Mouse (Mus musculus): ENCODE results near the gene Igdcc3.
"Not testable (repeated sequence)": the region's sequence is repeated elsewhere in the genome, so short reads cannot be mapped to it uniquely, and the experiment has no call there.

The Igdcc3 gene

GRCm38 (mm10) chr9:65207041-65207815 is 66.2 kb downstream of the Igdcc3 start:
- DNase-seq (ENCODE audit: low spot score) = not testable (repeated sequence)

DNA sequence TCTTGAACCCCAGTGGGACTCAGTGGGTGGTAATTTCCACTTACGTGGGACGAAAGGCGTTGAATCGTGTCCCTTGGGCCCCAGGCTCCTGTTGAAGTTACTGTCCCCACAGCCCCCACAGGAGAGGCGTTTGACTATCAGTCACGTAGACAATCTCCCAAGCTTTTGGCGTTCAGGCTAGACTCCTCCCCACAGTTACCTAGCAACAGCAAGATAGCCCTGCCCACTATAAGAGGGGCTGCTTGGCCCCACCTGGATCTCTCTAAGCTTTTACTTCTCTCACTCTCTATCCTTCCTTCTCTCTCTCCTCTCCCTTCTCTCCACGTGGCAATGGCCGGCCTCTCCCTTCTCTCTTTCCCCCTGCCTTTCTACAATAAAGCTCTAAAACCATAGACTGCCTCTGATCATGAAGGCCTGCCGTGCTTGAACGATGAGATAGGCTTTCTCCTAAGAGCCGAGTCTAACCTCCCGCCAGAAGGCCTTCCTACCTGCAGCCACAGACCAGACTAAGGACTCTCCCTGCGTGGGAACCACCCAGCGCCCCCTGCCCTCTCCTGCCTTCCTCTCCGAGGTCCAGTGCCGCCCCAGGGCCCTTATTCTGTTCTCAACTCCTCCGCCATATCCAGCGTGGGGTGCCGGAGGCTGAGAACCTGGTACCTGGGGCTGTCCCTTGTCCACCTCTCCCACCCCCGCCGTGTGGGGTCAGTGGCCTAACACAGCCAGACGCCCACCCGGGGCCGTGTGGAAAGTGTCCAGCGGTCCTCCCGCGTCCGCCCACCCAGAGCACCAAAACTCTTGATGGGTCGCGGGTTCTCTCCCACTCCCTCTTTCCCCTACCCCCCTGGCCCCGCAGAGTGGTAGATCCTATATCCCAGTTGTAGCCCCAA is 67.5 kb downstream of the Igdcc3 start:
- no peak for DNase-seq (ENCODE audit: low spot score)

- DNase-seq (ENCODE audit: low spot score) = no peak
Measured at GRCm38 (mm10) chr9:65211598-65211997, 70.6 kb downstream of the Igdcc3 start.

DNA sequence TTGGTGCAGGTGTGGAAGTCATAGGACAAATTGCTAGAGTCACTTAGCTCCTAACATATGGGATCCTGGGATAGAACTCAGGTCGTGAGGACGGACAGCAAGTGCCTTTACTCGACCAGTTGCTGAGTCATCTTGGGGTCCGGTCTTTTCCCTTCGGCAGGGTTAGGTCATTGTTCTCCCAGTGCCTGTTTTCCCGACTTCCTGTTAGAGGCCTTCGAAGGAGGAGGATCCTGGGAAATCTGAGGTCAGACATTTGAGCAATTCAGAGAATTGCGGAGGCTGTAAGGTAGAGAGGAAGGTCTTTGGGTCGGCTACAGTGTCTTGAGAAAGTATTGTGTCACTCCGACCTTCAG is 73.4 kb downstream of the Igdcc3 start:
- DNase-seq (ENCODE audit: low spot score) = no peak

DNA sequence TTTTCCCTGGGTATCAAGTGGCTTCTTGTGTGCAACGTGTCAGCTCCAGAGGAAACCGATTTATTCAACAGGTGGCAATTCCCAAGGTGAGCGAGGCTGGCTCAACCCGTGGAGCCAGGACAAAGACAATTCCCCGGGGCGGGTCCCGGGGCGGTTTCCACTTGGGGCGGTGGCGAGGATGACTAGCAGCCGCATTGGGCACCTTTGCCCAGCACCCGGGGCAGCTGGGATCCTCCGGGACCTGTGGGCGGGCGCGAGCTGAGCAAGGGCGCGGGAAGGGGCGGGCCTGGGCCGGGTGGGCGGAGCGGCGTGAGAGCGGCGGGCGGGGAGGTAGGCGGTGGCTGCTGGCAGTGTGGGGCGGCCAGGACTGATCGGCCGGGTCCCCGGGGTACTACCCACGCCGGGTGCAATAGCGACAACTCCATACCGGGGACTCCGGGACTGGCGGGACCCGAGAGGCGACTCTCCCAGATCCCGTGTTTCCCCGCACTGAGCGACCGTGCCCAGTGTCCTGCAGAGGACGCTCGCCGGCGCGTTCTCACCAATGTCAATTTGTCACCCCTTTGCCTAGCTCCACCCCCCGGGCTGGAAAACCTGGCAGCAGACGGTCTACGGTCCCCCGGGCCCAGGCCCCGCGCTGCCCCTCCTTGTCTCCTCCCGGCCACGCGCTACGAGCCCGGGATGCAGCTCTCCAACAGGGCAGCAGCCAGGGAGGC is 73.9 kb downstream of the Igdcc3 start:
- peak; percentile 77 for DNase-seq (ENCODE audit: low spot score)

DNA sequence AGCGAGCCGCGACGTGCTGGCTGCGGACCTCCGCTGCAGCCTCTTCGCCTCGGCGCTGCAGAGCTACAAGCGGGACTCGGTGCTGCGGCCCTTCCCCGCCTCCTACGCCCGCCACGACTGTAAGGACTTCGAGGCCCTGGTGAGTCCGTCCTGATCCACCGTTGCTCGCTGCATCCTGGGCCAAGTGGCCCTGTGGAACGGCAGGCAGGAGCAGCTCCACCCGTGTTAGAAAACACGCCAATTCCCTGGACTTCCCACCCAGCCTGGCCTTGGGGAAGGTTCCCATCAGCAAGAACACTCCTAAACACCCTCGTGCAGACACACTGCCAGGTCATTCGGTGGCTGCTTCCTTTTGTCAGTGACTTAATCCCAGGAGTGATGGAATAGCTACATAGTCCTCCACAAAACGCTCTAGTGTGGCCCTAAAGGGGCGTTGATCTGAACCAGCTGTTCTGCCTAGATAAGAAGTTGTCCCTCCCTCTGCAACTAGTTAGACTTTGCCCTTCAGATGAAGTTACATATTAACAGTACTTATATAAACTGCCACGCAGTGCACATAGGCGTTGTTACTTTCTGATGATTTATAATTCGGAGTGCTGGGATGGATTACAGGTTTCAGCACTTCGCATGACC is 74.6 kb downstream of the Igdcc3 start:
- no peak for DNase-seq (ENCODE audit: low spot score)

DNA sequence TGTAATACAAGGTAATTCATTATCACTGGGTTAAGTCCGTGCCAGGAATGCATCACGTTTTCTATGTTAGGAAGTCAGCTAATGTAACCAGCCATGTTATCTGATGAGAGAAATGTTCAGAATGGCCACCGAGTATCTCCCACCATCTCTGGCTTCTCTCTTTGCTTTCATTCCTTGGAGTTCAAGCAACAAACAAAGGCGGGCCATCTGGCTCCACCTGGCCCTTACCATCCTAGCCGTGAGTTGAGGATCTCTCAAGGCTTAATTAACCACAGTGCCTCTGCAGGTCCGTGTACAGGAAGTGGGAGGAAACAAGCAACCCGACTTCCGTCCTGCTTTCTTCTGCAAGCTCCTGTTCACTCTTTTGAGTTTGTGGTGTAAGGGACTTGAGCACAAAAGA is 76.0 kb downstream of the Igdcc3 start:
- no peak for DNase-seq (ENCODE audit: low spot score)

DNA sequence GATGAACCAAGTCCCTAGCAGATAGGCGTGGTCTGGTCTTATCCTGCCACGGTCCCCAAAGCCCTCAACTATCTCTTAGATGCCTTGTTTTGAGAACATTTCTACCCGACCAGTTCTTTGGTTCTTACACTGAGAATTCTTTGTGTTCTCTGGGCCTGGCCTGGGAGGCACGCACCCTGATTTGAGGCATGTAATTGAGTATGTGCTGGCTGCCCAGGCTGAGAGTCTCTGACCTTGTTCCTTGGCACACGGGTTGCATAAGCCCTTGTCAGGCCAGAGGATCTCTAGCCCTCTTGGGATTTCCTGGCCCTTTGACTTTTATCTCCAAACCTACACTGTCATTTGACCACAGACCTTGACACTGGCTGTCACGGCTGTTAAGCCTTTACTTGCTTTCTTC is 76.7 kb downstream of the Igdcc3 start:
- DNase-seq (ENCODE audit: low spot score) = no peak

DNA sequence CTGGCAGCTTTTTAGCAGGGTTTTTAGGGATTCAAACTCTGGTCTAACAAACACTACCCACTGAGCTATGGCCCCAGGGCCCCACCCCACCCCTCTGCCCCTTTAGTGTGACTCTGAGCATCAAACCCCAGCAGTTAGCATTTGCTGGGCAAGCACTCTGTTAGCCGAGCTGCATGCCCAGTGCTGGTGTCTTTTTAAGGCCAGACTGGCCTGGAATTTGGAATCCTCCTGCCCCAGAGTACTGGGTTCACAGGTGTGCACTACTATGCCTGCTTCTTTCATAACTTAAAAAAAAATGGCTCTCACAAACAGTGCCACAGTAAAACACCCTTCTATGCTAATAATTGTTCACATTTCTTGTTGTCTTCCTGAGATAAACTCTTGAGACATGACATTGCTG is 77.9 kb downstream of the Igdcc3 start:
- DNase-seq (ENCODE audit: low spot score) = no peak

- not testable (repeated sequence) for DNase-seq (ENCODE audit: low spot score)
Measured at GRCm38 (mm10) chr9:65220398-65220797, 79.4 kb downstream of the Igdcc3 start.

GRCm38 (mm10) chr9:65223927-65224326 is 82.9 kb downstream of the Igdcc3 start:
- DNase-seq (ENCODE audit: low spot score) = no peak

GRCm38 (mm10) chr9:65225795-65226194 is 84.8 kb downstream of the Igdcc3 start:
- peak; percentile 37 for DNase-seq (ENCODE audit: low spot score)

DNA sequence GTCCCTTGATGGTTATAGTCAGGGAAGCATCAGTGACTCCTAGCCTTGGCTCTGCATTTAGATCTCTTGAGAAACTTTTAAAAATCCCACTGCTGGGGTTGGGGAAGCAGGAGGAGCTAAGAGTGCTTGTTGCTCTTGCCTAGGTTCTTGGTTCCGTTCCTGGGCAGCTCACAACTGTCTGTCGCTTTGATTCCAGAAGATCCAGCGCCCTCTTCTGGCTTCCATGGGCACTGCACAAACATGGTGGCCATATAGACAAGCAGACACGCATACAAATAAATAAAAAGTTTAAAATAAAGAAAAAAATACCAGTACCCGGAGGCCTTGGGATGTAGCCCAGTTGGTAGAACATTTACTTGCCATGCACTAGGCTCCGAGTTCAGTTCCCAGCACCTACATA is 89.3 kb downstream of the Igdcc3 start:
- DNase-seq (ENCODE audit: low spot score) = no peak

- no peak for DNase-seq (ENCODE audit: low spot score)
Measured at GRCm38 (mm10) chr9:65231284-65231683, 90.3 kb downstream of the Igdcc3 start.

DNA sequence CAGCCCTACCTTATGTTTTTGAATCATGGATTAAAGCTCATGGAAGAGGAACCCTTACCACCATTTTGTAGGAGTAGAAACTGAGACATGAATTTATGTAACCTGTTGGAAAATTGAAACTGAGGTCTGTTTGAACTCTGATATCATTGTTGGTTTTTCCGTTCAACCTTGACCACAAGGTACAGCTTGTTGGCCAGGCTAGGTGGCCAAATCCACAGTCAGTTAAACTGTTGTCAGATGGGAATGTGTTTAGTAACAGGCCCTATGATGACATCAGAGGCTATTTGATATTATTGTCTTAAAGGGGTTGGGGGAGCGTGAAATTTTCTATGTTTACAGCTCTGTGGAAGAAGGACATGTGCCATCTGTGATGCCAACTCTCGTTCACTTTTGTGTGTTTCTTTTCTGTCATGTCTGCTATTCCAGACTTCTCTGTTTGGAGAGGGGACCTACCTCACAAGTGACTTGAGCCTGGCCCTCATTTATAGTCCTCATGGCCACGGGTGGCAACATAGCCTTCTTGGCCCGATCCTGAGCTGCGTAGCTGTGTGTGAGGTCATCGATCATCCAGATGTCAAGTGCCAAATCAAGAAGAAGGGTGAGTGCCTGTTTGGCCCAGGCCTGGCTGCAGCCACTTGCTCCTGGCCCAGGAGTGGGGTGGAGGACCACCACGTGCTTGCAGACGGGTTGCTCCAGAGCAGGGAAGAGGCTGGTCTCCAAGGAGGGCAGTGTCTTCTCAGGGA is 92.4 kb downstream of the Igdcc3 start:
- no peak for DNase-seq (ENCODE audit: low spot score)

DNA sequence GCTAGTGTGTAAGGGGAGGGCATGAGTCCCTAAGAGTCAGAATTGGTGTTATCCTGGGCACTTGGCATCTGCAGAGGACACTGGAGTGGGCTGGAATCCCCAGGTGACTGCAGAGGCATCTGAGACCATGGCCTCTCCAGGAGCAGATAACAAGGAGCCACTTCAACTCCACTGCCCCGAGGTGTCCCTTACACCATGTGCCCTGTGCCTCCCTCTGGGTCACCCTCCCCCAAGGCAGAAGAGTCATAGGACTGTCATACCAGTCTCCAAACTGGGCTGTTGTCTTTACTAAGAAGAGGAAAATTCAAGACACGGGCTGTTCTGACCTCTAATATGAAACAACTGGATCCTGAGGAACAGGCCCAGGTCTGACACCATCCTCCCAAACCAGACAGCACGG is 93.7 kb downstream of the Igdcc3 start:
- DNase-seq (ENCODE audit: low spot score) = no peak

Data from urinary bladder, postnatal 25 days (tissue).